Mouse (Mus musculus): ENCODE measurements around the gene Exosc9. TPM values are rescaled to one million over a fixed set of nuclear protein-coding genes. Genes with fewer than 3 reads are reported as not detected.

Exosc9 gene
- 10 to 100 TPM; 51.0 to 51.1 TPM for polyA plus RNA-seq (2017; shearing (Covaris generic))

DNA sequence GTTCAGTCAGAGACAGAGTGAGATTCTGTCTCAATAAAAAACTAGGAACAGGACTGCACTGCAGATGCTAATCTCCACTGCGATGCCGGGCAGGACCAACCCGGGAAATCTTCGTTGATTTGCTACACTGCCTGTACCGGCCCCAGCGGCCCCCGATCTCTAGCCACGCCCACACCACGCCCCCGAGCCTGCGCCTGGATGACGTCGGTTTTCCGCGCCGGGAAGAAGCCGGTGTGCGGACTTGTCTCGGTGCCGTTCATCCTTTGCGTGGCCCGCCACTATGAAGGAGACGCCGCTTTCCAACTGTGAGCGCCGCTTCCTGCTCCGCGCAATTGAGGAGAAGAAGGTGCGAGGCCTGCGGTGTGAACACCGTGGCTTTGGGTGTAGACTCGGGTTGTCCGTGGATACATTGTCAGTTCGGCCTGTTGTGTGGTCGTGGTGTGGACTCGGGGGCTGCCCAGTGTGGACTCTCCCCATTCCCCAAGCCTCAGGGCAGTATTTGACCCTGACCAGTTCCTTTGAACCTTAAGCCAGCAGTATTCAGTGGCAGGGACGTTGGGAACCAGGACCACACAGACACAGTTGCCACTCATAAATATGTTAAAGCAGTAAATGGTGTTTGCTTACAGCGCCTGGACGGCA, at the start of gene Exosc9:
Exosc9 (plus strand) TSS at position 201 of the 642 bp plus-strand sequence.
- peak; percentile 83 for ATAC-seq

DNA sequence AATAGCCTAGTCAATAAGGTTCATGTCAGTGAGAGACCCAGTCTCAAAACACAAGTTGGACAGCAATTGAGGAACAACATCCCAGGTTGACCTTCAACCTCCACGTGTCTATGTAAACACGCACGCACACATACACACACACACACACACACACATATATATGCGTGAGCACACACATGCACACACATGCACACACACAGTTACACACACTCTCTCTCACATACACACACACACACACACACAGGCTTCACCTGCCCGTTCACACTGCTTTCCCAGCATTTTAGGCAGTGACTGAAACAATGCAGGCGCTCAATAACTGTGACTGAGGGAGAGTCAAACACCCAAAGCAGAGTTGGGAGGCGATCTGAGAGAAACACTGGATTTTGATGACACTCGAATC, 47.1 kb upstream of the Exosc9 start:
- ATAC-seq = no peak

DNA sequence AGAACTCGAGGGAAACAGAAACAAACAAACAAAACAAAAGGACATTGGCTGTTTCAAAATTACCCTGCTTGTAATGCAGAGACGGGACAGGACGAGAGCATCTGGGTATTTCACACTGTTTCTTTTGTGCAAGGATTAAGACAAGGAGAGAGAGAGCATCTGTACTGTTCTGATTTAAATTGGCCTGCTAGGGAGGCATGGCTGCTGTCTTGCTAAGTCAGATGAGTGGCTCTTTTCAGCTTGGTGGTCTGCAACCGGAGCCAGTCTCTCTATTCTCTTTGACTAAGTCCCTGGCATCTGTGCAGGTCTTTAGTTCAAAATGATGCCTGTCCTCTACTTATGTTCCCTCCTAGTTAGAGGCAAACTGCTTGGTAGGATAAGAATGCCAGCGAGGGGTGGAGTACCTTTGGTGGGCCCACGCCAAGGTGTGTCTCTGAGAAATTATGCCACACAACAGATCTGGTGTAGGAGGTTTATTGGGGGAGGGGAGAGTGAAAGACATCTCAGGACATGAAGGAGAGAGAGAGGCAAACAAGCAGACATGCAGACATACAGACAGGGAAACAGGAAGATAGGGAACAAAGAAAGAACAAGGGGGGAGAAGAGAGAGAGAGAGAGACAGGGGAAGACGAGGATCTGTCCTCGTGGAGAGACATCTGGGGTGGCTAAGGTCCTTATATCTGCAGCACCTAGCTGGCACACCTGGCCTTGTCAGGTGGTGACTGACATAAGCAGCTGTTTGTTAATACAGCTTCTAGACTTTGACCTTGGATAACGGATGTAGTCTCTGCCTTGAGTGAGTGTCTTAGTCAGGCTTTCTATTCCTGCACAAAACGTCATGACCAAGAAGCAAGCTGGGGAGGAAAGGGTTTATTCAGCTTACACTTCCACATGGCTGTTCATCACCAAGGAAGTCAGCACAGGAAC, 46.3 kb upstream of the Exosc9 start:
- no peak for ATAC-seq

DNA sequence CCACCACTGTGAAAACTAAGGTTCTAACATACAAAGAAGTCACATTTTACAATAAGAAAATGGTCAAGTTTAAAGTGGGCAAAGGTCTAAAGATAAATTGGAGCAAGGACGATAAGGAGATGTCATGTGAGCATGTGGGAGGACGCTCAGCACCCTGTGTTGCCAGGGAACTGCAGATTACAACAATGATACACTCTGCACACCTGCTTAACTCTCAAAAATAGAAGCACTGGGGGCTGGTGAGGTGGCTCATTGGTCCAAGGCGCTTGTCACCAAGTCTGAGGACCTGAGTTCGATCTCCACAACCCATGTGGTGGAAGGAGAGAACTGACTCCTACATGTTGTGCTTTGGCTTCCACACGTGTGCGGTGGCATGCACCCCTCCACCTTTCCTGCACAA, 40.9 kb upstream of the Exosc9 start:
- ATAC-seq = no peak

DNA sequence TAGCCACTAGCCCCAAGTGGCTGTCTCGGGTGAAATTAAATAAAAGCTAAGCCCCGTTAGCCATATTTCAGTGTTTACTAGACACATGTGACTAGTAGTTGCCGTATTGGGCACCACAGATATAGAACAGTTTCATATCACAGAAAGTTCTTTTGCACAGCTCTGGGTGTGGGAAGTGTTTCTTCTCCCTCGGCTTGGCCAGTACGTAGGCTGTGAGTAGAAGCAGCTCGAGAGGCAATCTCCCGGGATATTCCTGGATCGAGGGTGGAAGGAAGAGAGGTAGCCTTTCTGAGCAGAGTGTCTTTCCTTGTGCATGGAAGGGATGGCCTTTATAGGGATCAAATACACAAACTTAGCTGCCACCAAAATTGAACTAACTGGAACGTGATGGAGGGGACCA, 36.2 kb upstream of the Exosc9 start:
- no peak for ATAC-seq

DNA sequence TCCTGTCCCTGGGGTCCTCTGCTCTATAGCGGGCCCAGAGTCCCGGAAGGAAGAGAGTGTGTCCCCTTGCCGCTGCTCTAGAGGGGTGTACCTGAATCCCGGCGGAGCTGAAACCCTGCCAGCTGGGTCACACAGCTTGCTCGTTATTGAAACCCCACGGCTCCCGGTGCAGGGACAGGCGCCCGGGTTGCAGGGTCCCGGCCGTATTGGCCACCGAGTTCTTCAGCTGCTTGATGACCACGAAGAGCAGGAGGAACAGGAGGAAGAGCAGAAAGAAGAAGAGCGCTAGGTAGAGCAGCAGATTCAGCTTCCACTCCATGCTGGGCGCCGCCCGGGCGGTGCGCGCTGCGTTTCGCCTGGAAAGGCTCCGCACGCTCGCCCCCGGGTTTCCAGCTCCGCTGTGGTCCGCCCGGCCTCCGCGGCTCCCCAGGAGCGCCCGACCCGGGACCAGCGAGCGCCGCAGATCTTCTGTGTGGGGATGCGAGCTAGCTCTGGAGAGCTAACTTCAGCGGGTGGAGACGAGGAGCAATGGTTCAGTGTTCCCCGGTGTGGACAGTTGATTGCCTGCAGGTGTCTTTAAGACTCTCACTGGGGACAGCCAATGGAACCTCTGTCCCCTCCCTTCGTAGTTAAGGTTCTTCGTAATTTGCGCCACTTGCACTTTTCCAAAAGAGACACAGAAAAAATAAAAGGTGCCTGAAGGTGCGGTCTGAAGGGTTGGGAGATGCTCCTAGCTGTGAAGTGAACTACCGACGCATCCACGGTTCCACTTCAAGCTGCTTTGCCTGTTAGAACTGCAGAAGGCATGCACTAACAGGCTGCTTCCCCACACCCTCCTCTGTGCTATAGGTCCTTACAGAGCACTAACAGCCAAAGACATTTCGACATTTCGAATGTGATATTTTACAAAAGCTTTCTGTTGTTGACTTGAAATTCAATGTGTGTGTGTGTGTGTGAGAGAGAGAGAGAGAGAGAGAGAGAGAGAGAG, 31.0 kb upstream of the Exosc9 start, which contains the start of gene Gm11549:
Gm11549 (minus strand) TSS at position 741 of the 988 bp plus-strand sequence.
- ATAC-seq = no peak

DNA sequence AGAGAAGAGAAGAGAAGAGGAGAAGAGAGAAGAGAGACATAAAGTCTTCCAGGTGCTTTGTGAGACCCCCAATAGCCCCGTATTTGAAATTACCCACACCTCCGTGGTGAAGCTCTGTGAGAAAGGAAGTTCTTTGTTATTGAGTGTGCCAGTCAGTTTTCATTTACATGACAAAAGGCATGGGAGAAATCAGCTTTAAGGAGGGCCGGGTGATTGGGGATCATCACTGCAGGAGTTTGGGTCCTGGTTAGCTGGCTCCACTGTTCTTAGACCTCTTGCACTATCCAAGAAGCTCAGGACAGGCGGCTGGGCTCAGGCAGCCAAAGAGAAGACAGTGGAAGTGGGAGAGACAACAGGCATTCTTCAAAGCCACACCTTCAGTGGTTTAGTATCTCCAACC, 30.3 kb upstream of the Exosc9 start:
- ATAC-seq = no peak

DNA sequence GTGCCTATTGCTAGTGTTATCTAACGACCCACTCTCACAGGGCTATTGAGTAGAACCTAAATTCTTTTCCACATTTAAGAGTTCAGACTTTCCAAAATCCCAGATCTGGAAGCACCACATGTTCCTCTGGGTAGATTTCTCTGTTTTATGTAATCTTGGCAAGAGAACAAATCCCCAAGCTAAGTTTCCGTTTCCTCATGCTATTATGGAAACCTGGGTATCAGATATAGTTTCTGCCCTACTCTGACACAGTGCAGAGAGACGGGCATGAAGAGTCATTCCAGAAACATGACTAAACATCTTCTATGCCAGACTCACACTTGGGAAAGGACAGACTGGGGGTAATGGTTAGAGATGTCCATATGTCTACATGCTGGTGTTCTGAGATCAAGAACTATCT, 27.9 kb upstream of the Exosc9 start:
- ATAC-seq = no peak

DNA sequence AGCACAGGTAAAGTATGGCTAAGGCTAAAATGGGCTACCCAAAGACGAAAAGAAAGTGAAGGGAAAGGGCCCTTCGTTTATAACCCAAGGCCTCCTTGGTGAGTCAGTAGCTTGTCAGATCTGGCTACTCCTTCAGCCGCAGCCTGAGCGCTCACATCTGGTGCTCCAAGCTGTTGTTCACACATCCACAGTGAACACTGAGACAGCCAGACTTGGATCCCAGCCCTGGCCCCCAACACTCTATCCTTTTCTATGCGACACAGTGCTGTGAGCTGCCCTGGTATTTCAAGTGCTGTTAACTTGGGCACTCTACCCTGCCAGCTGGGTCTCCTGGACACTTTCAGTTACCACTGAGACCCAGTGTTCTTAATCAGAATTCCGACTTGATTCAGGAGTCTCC, 22.1 kb upstream of the Exosc9 start:
- no peak for ATAC-seq

DNA sequence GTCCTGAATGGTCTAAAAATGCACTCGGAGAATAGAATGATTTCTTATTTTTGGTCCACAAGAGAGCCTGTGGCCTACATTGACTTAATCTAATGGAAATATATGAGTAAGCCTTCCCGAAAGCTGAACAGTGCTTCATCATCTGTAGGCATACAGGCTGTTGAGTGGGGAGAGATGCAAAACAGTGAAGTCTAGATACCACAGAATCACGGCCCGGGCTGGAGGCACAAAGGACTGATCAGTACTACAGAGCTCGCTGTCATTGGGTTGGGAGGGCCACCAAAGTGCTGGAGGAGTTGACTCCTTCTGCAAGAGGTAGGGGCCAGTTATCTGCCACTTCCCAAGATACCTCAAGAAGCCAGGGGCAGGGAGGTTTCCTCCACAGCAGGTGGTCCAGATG, 21.6 kb upstream of the Exosc9 start:
- ATAC-seq = no peak

DNA sequence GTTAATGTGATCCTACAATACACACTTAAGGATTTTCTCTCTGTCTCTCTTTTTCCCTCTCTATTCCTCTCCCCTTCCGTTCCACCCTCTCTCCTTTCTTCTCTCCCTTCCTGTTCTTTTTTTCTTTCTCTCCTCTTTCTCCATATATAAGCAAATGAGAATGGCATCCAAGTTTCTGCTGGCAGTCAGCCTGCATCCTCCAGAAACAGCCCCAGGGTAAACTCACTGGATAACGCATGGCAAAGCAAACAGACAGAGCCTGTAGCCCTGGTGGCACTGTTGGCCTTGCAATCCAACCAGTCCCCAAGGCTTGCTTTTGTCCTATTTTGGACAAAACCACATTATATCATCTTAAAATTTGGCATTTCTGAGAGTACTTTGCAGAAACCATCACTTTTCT, 21.2 kb upstream of the Exosc9 start:
- no peak for ATAC-seq

DNA sequence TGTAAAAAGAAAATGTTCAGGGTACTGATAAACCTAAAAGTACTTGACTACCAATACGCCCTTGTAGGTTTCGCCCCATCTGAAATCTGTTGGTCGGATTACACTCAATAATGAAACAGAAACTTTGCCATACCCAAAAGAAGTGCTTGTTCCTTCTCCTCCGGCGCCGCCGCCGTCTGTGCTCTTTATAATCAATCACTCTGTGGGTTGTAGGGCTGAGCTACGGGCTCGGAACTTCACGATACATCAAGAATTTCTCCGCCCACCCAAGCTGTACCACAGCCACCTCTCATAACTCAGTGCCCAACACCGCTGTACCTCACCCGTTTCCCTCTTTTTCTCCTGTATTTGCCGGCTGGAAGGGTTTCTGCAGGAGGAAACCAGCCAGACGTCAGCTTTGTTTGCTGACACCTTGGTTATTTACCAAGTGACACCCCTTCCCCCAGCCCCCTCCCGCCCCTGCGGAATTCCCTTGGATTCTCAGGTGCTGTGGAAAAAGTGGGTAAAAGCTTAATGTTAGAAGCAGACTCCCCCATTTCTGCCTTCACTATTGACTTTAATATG, 20.3 kb upstream of the Exosc9 start:
- ATAC-seq = peak; percentile 62

DNA sequence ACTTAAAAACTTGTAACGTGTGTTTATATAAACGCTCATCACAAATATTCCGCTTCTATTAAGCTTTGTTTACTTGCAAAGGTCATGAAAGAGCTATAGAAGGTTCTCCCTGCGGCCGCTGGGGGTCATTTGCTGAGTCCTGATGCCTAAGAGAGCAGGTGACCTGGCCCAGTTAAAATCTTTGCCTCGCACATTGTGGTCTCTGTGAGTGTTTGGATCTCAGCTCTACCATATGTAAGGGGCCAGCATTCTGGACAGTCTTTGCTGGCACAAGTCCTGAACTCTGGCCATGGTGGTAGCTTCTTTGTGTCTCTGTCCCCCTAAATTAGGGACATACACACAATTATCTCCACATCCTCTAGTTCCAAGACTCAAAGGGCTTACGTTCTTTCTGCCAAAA, 19.7 kb upstream of the Exosc9 start:
- no peak for ATAC-seq

DNA sequence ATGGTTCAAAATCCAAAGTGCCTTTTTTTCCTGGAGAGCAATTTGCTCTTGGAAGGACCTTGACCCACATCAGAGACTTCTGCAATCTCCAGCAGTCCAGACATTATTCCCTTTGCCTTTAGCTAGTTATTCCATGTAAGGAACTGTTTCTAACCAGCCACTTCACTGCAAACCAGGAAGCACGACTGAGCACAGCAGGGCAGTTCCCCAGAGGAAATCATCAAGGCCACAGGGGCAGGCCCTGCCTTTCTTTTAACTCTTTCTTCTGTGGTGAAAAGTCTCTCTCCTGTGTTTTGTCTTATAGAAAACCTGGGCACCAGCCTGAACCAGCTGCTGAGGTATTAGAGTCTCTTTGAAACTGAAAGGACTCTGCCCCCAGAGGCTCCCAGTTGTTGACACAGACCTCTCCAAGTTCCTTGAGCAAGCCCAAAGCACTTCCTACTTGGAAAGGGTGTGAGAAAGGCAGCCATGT, 19.2 kb upstream of the Exosc9 start:
- no peak for ATAC-seq

DNA sequence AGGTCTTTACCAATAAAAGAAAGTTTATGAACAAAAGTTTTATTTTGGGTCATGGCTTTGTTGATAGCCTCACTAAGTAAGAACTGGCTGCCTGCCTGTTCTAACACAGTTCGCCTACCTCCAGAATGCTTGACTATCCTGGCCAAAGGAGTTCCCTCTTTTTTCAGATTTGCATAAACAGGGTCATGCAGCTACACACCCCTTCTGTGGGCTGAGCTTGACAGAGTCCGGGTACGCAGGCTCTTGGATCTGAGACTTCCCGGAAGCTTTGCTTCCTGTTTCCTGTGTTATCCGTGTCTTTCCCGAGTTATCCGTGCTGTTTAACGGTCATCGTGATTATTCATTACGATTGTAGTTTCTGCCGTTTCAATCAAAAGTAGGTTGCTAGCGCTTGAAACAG, 16.4 kb upstream of the Exosc9 start:
- ATAC-seq = no peak

DNA sequence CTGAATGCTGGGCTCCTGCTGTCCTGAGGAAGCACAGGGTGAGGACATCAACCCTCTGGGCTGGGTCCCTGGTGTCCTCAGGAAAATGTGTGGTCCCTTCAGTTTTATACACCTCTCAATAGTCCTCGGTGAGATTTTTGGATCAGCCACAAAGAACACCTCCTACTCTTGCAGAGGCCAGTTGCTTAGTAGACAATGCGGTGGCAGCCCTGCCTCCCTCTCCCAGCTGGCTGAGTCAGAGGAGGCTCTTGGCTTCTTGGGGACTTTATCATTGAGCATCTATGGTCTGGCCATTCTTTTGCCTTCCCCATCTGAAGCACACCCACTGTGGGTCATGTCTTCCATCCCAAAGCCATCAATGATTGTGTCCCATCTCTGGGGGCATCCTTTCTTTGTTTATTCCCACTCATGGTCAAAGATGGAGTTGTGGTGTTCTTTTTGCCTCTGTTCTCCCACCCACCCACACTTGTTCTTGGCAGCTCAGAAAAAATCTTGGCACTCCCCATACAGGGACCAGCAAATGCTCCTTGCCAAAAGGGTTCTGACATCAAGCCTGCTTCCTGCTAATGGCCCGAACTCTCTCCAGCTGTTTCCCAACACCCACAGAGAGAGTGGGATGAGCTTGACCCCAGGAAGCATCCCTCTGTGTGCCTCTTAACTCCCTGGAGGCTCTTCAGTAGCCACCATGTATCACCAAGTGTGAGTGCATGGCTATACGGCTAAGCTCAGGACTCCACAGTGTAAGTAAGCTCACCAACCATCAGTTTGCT, 14.5 kb upstream of the Exosc9 start:
- no peak for ATAC-seq

DNA sequence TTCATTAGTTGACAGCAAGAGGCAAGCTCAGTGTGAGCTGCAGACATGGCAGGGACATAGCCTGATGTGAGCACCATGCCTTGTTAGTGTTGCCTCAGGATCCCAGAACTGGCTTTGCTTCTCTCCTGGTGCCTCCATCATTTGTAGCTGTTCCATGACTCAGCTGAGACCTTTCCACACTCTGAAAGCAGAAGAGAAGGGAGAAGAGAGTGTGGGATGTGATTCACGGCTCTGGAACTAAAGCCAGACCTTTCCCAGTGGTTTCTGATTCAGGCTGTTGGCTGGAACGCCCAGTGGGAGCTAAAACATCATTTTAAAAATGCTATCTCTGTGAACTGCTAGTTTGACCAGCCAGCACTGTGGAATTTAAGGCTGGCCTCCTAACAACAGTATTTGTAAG, 11.7 kb upstream of the Exosc9 start:
- no peak for ATAC-seq

DNA sequence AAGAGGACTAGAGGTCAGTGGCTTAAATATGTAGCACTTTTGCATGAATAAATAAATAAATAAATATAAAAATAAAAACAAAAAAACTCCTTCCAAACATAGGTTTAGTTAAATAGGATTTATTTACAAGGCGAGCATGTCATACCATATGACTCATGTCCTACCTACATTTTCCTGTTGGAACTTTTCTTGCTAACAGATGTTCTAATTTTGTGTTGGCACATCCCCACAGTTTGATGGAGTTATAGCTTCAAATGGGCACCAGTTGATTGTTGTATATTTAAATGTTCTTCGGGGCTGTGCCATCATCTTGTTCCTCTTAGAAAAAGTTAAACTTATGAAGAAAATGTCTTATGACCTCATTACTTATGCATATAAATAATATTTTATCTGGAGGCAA, 11.0 kb upstream of the Exosc9 start:
- ATAC-seq = no peak

DNA sequence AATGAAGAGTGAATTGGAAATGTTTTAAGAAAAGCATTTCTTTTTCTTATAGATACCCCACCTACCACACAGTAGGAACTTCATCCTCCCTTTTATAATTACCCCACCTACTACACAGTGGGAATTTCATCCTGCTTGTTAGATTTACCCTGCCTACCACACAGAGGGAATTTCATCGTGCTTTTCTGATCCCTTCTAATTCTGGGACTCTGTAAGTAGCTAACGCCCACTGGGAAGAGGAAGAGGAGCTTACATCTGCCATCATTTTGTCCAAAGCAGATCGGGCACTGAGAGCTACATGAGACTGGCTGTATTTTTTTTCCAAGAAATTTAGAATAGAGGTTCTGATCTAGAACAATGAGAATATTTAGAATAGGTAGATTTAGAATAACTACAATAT, 7.4 kb upstream of the Exosc9 start:
- ATAC-seq = no peak

DNA sequence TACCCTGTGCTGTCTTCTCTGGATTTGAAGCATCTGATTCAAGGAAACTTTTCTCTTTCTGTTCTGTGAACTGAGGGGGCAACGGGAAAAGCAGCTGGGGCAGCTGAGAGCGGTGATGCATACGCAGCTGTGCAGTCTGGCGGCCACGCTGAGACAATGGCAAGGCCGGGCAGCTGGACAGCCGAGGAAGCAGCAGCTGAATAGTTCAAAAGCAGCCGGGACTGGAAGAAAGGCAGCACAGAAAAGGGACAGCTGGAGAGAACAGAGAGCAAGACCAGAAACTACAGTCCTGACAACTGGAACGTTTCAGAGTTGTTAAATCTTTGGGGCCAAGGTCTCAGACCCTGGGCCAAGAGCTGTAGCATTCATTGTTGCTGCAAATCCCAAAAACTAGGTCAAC, 1.1 kb upstream of the Exosc9 start:
- no peak for ATAC-seq

DNA sequence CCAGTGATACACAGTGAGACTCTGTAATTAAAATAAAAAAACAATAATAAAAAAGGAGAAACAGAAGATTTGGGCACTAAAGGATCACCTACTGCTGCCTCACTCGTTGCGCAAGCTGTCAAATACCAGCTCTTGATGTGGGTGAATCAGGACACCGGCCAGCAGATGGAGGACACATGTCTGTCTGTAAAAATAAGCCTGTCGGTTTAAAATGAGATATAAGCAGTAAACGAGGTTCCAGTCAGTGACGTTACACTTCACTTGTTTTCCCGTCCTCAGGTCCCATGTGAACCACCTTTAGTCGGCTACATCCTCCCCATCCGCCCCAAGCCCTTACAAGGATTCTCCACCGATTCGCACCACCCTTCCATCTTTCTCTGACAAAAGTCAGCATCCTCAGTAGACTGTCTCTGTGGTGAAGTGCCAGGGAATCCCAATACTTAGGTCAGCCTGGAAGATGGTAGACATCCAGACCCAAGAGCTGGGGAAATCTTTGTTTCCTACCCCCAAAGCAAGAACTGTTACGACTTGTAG, 488 bp upstream of the Exosc9 start:
- ATAC-seq = peak; percentile 81
